Mouse (Mus musculus) E14TG2a.4 (cell line): ENCODE measurements around the gene Plcb4.

Experiments
- CTCF ChIP-seq: conservative IDR thresholded peaks from 2 replicates; pipeline ENCODE4 v1.5.1; 2014; ENCODE audit warnings: low read length
- POU5F1 ChIP-seq: IDR thresholded peaks from 2 replicates; pipeline ENCODE4 v1.6.1; 2014; ENCODE audit warnings: low read length, borderline replicate concordance

GRCm38 (mm10) chr2:135862489-135863390, 203.9 kb downstream of the Plcb4 start:
- TF ChIP-seq CTCF, result no peak
- no peak for TF ChIP-seq POU5F1
